Mouse (Mus musculus) lung, adult 18-20 months (tissue): ENCODE results near the gene Tmem132c.

ENCODE experiments used
- DNase-seq, 2 experiments: peaks; one replicate each; pipeline ENCODE4 v3.0.0; 2022; ENCODE audit warnings: mixed read lengths in 2 of 2

The Tmem132c gene

GRCm38 (mm10) chr5:127499151-127499827, 257.7 kb downstream of the Tmem132c start:
- no peak for DNase-seq

DNA sequence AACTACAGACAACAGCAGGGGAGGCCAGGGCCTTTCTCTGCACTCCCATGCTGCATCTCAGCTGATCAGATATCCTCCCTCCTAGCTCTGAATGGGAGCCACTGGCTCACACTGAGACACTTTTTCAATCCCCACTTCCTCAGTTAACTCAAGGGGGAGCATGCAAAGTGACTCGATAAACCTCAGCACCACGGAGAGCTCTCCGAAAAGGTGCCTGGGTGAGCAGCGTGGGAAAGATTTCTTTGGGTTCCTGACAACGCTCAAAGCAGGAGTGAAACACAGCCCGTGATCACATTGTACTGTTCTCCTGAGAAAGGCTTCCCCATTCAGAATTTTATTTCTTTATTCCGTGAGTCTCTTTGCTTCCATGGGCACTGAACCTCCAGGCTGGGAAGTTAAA, 261.2 kb downstream of the Tmem132c start:
- DNase-seq: no peak

DNA sequence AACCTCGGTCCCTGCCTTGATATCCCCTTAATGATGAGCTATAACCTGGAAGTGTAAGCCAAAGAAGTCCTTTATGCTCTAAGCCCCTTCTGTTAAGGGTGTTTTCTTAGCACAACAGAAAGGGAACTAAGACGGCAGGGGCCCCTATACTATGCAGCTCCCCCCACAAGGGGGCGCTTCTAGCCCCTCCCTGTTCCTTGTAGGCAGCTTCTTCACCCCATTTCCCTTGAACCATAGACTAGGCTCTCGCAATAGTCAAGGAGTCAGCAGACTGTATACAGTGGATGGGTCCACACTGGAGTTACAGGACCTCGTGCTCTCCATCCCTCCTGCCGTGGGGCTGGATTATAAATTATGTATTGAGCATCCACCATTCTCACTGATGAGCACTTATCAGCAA, 264.1 kb downstream of the Tmem132c start:
- DNase-seq: no peak

DNA sequence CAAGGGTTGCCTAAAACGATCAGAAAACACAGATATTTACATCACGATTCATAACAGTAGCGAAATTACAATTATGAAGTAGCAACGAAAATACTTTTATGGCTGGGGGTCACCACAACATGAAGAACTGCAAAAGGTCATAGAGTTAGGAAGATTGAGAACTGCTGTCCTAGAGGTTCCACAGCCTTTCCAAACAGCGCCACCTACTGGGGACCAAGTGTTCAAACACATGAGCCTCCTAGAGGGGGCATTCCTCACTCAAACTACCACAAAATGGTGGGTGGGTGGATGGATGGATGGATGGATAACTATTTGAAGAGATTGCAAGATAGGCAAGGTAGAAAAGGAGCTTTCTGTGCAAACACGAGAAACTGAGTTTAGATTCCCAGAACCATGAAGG, 270.0 kb downstream of the Tmem132c start:
- DNase-seq: no peak

DNA sequence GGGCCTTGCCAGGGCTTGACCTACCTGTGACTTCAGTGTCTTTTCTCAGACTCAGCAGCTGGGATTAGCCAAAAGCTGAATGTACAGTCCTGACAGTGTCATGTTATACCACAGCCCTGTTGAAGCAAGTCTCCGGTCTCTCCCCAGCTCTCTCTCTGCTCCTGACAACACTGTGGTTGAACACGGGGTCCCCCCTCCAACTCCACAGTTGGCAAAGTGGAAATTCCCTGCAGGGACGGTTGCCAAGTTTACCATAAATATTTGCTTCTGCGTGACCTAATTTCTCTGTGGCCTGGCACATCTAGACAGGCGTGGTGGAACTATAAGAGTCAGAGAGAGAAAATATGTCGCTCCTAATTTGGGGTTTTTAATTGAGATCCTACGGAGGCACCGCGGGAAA, 274.4 kb downstream of the Tmem132c start:
- DNase-seq: no peak

DNA sequence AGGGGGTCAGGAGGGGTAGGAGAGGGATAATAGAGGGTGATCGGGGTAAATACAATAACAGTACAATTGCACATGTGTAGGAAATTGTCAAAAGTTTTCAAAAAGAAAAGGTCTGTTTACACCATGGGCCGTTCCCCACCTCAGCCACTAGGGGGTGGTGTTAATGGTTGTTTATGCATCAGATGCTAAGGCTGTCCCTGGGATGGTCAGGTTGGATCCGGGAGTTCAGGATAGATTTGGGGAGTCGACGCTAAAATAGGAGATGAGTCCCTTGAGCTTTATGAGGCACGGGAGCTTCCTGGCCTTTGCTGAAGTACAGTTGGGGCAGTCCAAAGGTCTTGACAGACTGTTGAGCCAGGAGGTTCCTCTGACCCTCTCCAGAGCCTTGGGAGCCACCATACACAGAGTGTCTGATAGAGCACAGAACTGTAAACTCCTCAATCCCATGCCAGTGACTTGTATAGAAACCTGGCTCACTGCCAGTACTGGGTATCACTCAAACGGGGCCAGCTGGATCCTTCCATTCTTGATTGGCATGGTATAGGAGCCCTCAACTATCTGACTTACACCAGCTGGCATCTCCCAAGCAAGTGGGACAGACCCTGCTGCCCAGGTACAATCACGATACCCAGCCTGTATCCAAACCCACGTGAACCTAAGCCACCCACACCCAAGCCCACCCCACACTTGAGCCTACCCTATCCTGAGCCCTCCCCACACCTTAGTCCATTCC, 281.3 kb downstream of the Tmem132c start:
- no peak for DNase-seq

- no peak for DNase-seq
Observed at GRCm38 (mm10) chr5:127527344-127527974, 285.9 kb downstream of the Tmem132c start.

DNA sequence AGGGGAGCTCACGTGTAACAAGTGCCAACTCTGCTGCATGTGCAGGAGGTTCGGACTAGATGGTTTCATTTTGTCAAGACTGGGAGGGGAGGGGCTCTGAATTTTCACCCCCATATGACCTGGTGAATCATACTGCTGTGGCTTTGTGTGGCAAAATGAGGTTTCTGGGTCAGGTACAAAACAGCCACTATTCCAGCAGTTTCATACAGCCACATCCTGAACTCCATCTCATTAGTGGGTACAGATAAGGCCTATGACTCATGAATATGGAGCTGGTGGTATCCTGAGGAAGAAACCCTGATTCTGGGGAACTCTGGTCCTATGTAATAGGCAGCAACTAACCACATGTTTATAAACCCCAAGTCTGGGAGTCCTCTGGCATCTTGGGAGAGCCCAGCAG, 295.9 kb downstream of the Tmem132c start:
- DNase-seq: no peak

DNA sequence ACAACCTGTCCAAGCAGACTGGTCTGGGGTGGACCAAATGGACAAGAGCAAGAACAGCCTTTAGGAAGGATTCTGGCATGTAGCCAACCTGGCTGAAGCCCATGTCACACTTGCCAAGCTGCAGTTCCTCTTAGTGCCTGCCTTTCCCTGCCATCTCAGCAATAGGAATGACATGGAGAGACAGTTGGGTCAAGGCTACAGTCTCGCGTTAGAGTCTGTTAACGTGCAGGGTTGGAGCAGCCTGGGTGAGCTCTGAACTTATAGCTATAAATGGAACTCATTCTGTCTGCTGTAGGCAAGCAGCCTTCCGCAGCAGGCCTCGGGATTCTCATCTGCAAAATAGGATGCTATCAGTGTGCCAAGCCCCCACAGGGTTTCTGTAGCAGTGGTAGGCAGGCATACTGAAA, 305.0 kb downstream of the Tmem132c start:
- DNase-seq: no peak

- no peak for DNase-seq
Observed at GRCm38 (mm10) chr5:127548136-127548535, 306.5 kb downstream of the Tmem132c start.

- DNase-seq: no peak
Observed at GRCm38 (mm10) chr5:127561086-127561485, 319.5 kb downstream of the Tmem132c start.

DNA sequence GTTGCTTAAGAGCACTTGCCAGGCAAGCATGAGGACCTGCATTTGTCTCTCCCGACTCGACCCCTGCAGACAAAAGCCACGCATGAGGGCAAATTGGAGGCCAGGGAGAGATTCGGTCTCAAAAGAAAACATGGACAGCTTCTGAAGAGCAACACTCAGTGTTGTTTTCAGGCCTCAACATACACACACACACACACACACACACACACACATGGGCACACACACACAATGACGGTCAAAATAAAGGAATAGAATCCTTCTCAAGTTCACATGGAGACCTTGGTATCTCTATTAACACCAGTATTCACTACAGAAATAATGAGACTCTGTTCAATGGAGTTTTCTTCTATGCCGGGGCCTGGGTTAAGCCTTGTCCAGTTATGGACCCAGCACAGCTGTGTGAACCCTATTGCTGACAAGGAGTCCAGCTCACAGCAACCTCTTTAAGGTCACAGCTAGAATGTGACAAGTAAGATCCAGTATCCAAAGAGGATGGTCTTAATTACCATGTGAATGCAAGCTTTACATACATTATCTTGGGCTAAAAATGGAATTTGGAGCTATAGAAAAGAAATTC, 325.6 kb downstream of the Tmem132c start:
- no peak for DNase-seq

DNA sequence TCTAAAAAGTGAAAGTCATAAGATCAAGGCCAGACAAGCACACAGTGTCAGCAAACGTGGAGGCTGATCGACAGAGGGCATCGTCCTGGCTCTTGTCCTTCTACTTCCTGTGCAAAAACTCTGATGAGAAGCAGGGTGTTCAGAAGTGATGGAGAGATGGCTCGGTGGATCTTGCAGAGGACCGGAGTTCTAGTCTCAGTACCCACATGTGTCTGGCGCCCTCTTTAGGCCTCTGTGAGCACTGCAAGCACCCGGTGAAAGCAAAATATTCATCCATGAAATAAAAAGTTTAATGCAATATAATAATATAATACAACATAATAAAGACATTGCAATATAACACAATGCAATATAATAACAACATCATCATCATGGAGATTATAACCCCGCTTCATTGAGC, 335.8 kb downstream of the Tmem132c start:
- DNase-seq: no peak

DNA sequence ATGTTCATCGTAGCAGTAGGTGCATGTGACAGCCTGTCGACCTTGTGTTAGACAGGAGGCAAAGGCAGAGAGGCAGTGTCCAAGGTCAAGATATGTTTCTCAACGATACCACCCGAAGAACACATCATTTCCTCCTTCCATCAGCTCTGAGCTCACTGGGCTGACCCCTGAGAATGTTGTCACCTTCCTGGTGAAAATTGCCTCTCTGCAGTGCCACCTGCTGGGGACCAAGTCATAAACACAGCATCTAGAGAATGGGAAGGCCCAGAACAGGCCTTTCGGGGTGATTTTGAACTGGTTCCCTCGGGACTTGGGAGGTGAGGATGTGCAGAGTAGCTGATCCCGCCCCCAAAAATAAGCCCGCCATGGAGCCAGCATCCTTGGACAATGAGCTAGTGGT, 342.1 kb downstream of the Tmem132c start:
- no peak for DNase-seq

- DNase-seq: no peak
Observed at GRCm38 (mm10) chr5:127587854-127588253, 346.2 kb downstream of the Tmem132c start.

GRCm38 (mm10) chr5:127592406-127592805, 350.8 kb downstream of the Tmem132c start:
- DNase-seq: no peak

DNA sequence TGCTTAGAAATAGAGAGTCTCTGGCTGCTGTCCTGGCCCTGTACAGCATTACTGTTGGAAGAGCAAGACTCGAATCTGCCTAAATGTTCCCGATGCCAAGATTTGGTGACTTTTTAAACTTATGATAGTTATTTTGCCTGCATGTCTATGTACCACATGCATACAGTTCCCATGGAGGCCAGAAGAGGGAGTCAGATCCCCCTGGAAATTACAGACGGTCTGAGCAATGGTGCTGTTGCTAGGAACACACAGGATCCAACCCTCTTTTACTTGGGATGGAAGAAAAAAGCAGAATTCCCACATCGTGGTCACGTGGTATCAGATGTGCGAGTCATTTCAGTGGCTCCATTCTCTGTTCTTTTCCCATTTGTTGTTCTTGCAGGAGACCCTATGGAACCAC, 351.2 kb downstream of the Tmem132c start:
- DNase-seq: no peak

- no peak for DNase-seq
Observed at GRCm38 (mm10) chr5:127595676-127596075, 354.1 kb downstream of the Tmem132c start.

DNA sequence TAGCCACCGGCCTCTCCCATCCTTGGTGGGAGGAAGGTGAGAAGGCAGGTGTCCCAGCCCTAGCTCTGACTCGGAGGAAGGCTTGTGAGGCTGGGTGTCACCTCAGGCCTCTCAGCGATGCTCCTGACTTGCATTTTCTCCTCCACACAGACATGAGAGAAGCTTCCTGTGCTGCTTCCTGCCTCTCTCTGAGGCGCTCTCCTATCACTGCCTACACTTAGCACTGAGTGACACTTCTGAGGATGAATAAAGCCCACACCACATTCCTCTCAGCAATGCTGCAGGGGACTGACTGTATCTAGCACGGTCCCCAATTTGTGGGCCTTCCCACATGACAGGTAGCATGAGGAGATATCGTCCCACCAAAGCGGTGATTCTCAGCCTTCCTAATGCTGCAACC, 355.3 kb downstream of the Tmem132c start:
- DNase-seq: no peak

DNA sequence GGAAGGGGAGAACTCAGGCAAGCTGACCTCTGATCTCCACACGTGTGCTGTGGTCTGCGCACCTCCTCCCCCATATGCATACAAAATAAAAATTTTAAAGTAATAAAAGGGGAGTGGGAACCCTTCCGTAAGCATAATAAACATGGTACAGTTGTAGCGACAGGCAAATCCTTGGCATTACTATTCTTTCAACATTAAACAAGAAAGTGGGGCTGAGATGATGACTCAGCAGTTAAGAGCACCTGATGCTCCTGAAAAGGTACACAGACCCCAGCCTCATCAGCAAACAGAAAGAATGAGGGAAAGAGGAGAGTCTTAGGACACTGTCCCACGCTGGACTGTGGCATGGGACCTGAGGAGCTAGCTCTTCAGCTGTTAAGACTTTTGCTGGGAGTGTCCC, 361.4 kb downstream of the Tmem132c start:
- no peak for DNase-seq

DNA sequence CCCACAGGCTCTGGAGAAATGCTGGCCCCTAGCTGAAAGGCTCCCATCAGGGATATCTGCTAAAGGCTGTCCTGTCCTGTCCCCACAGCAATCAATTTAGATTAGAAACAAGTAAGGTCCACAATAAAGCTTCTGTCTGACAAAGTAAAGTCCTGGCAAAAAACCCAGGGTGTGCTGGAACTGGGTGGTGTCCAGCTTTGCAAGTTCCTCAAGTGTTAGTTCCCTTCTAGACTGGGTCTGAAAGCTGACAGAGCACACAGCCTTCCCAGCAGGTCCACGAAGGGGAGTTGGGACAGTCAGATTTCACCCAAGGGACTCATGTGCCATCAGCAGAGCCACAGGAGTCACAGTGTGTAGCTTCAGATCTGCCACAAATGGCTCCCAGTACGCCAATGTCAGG, 365.9 kb downstream of the Tmem132c start:
- no peak for DNase-seq

- peak in 1 of 2 experiments; percentile 25 for DNase-seq
Observed at GRCm38 (mm10) chr5:127609191-127609714, 367.6 kb downstream of the Tmem132c start.

GRCm38 (mm10) chr5:127610787-127611509, 369.3 kb downstream of the Tmem132c start:
- DNase-seq: peak; percentile 88 to 89
